Mouse (Mus musculus): ENCODE results near the gene Zfp410.
A peak's percentile ranks its signal among the peaks of the same experiment; 100 is the strongest.
"Not testable (repeated sequence)": the region's sequence is repeated elsewhere in the genome, so short reads cannot be mapped to it uniquely, and the experiment has no call there.

The Zfp410 gene

DNA sequence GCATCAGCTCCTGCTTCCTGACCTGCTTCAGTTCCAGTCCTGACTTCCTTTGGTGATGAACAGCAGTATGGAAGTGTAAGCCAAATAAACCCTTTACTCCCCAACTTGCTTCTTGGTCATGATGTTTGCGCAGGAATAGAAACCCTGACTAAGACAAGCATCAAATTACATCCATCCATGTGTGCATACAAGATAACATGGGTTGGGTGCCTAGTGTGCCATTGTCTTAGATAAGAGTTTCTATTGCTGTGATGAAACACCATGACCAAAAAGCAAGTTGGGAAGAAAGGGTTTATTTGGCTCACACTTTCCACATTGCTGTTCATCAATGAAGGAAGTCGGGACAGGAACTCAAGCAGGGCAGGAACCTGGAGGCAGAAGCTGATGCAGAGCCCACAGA, 42.0 kb downstream of the Zfp410 start:
- DNase-seq (ENCODE audit: extremely low read depth, low read depth, low spot score), result not testable (repeated sequence)

DNA sequence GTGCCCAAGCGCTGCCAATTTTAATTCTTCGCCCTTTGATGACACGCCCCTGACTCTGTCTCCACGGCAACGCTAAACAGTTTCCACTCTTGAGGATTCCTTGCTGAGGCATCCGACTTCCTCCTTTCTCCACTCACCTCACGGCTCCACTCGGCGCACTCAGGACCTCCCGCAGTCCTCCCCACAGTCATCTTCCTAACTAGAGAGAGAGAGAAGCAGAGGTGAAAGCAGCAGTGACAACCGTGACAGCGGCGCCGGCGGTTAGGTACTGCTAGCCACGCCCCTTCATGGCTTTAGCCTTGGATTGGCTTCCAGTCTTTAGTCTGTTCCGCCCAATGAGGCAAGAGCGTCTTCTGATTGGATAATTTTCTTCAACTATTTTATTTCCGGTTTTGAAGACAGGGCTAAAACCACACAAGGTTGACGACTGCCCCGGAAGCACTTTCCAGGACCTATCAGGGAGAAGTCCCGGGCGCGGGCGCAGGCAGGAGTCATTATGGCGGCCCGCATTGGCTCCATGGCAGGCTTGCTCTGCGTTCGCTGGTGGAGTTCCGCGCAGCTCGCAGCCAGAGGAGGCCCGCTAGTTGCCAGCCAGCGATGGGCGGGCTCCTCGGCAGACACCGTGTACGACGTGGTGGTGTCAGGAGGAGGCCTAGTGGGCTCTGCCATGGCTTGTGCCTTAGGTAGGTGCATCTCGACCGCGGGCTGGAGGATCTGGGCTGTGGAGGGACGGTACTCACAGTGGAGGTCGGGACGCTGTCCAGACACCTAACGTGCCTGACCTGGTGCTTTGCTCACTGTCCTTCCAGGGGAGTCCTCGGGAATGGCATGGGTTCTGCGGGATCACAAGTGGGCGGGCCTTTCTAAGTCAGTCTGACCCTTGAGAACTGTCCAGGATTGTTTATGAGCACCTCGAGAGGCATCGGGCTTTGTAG, 45.2 kb downstream of the Zfp410 start, which contains the start of the genes Coq6 and Fam161b:
TSS of gene Coq6 (plus strand) at position 103 of the 935 bp plus-strand sequence.
TSS of gene Fam161b (minus strand) at position 279 of the 935 bp plus-strand sequence.
- DNase-seq (ENCODE audit: extremely low read depth, low read depth, low spot score), result peak; percentile 94

DNA sequence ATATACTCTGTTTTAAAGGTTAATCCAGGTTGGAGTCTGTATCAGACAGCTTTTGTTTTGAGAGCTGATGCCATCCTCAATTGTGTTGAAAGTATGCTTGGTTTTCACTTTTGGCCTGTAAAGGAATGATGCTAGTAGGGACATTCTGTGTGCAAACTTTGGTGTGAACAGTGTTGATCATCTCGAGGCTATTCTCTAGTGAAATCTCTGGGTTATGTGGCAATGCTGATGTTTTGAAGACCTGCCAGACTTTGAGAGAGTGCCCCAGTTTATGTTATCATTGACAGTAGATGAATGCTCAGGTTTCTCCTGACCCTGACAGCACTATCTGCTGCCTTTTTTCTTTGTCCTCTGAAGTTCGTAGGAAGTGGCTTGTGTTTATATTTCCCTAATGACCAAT, 46.2 kb downstream of the Zfp410 start:
- peak; percentile 72 for DNase-seq (ENCODE audit: extremely low read depth, low read depth, low spot score)

DNA sequence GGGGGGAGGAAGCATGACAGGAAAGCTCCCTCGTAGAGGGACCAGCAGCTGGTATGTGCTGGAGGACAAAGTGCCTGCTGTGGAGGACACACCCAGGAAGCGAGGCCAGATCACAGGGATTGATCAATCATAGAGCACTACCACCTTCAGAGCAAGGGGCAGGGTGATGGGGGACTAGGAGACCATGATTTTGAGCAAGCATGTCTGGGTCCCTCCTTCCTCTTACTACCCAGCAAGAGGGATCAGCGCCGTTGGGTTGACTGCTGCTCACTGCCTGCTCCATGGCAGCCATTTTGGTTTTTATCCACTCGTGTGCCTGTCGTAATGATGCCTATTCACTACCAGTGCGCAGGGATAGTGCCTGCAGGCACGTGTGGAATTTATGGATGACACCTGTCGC, 47.6 kb downstream of the Zfp410 start:
- no peak for DNase-seq (ENCODE audit: extremely low read depth, low read depth, low spot score)

DNA sequence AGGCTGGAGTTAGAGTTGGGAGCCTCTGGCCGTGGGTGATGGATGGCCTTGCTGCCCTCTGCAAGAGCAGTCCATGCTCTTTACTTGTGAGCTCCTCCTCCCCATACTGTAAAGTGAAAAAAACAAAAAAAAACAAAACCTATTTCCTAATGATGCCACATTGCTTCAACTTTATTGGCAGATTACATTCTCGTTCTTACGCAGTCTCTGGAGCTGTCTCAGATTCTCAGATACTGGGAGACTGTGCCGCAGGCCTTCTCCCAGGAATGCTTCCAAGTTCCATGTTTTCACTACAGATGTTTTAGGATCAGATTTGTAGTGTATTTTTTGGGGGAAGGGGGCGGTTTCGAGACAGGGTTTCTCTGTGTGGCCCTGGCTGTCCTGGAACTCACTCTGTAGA, 48.5 kb downstream of the Zfp410 start:
- DNase-seq (ENCODE audit: extremely low read depth, low read depth, low spot score), result peak; percentile 95

DNA sequence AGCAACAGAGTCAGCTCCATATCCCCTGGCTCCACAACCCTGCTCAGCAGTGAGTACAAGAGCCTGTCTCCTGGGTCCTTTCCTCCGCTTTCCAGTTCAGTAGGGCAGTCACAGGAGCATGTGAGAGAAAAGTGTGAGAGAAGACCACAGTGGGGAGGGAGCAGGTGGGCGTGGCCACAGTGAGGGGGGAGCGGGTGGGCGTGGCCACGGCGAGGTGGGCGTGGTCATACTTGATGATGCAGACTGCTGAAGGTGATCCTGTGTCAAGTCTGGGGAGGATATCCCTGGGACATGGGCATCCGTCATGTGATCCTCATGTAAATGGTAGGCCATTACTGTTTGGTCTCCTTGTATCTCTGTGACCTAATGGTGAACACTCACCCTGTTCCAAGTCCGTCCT, 50.3 kb downstream of the Zfp410 start:
- DNase-seq (ENCODE audit: extremely low read depth, low read depth, low spot score), result no peak

DNA sequence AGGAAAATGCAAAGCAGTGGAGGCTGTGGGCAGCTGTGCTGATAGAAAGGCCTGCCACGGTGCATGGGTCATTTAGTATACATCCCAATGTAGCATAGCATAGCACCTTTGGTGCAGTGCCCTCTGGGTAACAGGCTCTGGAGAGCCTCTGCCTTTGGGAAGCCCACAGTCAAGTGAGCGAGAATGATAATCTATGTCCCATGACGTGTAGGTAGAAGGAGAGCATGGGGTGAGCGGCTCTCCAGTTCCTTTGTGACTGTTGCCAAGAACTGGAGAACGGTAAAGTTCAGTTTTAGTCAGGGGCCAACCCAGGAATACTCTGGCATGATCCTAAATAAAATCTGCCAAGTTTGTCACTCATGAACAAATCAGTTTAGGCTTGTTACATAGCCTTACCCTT, 55.0 kb downstream of the Zfp410 start:
- DNase-seq (ENCODE audit: extremely low read depth, low read depth, low spot score), result no peak

DNA sequence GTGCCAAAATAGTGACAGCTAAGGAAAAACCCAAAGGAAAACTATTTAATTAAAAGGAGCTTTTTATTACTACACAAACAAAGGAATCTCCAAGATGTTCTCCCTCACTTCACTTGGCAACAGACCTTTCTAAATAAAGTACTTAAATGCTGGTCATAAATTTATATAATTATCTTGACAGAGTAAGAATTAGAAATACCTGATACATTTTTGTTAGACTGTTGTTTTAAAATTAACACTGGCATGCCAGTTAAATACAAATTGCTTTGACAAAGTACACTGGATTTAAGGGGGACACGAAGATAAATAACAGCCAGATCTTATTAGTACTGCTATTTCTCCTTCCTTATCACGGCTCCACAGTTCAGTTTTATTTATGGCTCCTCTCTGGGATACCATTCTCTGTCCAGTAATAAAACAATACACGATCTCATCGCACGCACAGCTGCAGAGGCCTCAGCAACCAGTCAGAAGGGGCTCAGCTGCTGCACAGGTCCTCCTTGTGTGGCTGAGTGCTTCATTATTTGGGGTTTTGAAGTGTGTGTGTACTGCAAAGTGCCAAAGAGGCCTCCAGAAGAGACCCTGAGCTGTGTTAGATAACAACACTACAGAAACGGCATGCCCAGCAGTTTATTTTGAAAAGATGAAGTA, 57.3 kb downstream of the Zfp410 start:
- no peak for DNase-seq (ENCODE audit: extremely low read depth, low read depth, low spot score)

DNA sequence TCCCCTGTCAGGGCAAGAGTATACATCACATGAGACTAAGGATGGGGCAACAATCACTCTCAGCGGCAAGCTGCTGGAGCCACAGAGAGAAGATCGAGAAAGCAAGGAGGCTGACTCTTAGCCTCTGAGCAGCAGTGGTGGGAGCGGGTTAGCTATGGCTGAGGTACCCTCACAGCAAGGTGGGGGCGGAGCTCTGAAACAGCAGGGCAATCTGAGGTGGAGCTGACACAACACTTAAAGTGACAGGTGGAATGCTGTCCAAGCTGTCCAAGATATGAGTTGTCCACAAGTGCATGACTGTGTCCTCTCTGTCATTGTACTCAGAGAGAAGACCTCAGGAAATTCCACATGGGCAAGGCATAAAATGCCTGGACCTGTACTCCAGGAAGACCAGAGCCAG, 65.7 kb downstream of the Zfp410 start:
- DNase-seq (ENCODE audit: extremely low read depth, low read depth, low spot score), result no peak

DNA sequence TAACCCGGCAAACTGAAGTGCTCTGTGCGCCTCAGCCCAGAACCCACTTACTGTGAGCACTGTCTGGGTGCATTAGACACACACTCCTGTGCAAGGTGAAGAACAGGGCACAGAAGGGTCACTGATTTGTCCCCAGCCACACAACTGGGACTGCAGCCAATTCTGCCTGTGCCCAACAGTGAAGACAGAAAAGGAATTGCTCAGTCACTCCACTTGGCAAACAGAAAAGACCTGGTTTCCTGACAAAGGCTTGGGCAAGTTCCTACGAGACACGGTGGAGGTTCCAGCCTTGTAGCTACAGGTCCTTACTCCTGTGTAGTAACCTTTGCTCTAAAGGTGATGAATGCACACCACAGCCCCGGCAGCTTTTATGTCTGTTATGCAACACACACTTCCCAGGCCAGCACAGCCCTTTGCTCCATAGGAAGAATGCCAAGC, 68.0 kb downstream of the Zfp410 start:
- peak; percentile 99 for DNase-seq (ENCODE audit: extremely low read depth, low read depth, low spot score)

DNA sequence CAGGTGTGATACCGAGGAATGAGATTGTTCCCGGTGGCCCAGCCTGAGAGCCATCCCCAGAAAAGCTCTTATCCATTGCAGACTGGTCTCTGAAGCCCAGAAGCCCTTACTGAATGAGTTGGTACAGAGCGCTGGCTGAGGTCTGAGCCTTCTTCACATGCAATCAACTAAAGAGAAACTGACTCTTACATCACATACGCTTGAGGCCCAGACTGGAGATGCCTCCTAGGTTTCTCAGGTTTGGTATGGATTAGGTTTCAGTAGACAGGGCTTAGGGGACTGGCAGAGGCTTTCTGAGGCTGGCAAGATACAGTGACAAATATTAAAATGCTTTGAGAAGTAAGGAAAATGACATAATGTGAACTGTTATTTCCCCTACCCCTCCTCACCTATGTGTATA, 68.8 kb downstream of the Zfp410 start:
- peak; percentile 97 for DNase-seq (ENCODE audit: extremely low read depth, low read depth, low spot score)

DNA sequence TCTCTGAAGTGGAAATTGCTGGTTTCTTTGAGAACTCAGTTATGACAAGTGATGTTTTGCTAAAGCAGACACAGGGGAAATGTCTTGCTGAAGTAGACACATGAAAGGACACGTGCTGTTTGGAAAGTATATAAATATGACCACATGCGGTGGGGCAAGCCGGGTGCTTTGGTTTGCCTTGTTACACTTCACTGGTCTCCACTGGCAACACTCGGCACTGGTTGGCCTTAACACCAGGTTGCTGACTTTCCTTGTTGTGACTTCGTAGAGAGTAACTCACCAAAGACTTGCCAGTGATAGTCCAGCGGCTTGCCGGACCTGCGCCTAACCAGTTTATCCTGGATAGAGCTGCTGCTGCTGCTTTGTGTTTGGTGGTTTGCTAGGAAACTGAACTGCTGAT, 71.4 kb downstream of the Zfp410 start:
- no peak for DNase-seq (ENCODE audit: extremely low read depth, low read depth, low spot score)

DNA sequence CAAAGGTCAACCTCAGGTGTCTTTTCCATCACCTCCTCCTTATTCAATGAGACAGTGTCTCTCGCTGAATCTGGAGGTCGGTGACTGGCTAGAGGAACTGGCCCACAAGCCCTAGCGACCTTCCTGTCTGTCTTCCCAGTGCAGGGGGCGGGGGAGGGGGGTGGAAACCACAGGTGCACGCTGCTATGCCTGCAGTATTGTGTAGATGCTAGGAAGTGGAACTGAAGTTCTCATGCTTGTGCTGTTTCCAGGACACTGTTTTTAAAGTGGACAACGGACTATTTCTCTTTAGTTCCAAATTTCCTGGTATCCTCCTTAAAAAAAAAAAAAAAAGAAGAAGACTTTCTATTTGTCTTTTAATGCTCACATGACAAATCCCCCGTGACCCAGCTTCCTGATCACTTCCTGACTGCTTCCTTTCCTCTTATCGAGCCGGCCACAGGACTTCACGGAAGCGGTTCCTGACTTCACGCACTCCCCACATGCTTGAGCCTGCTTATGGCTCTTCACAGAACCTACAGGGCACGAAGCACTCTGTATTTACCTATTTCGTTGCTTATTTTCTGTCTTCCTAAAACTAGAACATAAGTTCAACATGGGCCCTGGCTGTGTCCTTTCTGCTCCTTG, 72.2 kb downstream of the Zfp410 start:
- DNase-seq (ENCODE audit: extremely low read depth, low read depth, low spot score), result no peak

DNA sequence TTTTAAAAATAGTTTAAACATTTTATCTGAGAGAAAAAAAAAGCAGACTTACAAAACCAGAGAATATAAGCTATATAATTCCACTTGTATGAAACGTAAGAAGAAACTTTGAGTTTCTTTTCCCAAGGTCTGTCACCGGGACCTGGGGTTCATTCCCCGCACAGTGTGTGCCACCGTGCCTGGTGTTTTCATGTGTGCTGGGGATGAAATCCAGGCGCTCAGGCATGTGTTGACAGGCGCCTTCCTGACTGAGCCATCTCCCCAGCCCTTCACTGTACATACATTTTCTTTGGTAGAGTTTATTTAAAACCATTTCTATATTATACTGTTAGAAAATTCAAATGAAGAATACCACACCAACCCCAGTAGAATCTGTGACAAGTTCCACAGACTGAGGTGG, 73.7 kb downstream of the Zfp410 start:
- DNase-seq (ENCODE audit: extremely low read depth, low read depth, low spot score), result no peak

DNA sequence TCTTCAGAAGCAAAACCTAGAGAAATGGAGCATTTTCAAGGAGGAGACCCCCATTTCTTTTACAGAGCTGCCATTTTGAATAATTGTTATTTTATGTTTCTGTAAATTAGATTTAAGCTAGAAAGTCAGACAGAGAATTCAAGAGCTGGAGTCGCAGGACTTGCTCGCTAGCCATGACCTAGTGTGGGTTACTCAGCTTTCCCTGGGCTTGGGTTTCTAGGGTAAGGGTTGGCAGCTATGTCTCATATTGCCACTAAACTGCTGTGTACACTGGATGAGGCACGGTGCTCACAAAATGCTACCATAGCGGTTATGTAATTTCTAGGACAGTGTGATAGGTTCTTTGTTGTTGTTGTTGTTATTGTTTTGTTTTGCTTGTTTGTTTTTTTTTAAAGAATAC, 76.0 kb downstream of the Zfp410 start:
- DNase-seq (ENCODE audit: extremely low read depth, low read depth, low spot score), result no peak

Measured in fat pad, adult 2 months (tissue).